Mouse (Mus musculus) G1E (cell line): ENCODE measurements around the gene Tmem33.

Experiments used
- CTCF ChIP-seq: IDR thresholded peaks from 2 replicates; pipeline ENCODE4 v1.5.1; 2012; ENCODE audit warnings: low read depth, low read length, inconsistent platforms, mixed read lengths
- GATA1 ChIP-seq: IDR thresholded peaks from 2 replicates; pipeline ENCODE4 v1.6.1; 2012; ENCODE audit warnings: borderline replicate concordance, low read length, inconsistent platforms, mixed read lengths
- GATA2 ChIP-seq: IDR thresholded peaks from 2 replicates; pipeline ENCODE4 v1.6.1; 2012; ENCODE audit warnings: low read depth, low read length, inconsistent platforms, borderline replicate concordance
- TAL1 ChIP-seq: conservative IDR thresholded peaks from 2 replicates; pipeline ENCODE4 v1.6.1; 2012; ENCODE audit warnings: low read depth, low read length, inconsistent platforms, mixed read lengths

- TF ChIP-seq CTCF, result no peak
- no peak for TF ChIP-seq GATA2
- TF ChIP-seq GATA1, result no peak
- TF ChIP-seq TAL1, result no peak
Observed at GRCm38 (mm10) chr5:67235462-67235861, 24.9 kb upstream of the Tmem33 start.
